Mouse (Mus musculus): ENCODE data around the gene Dido1. TPM values are rescaled to one million over a fixed set of nuclear protein-coding genes. Genes with fewer than 3 reads are reported as not detected.

Gene Dido1
- total and polyA plus RNA-seq, 2 experiments from 2014 or later = 12.2 to 28.3 TPM

GRCm38 (mm10) chr2:180658381-180658780 is 51.4 kb downstream of the Dido1 start:
- no peak for TF ChIP-seq EP300 (IDR thresholded peaks at IDR 0.05; ENCODE audit: low read depth)
- no peak for TF ChIP-seq CTCF (IDR thresholded peaks at IDR 0.05; ENCODE audit: low read depth)
- WGBS = 89% methylated on average over 5 of the region's 5 CpGs

GRCm38 (mm10) chr2:180657394-180658013 is 52.3 kb downstream of the Dido1 start:
- peak; percentile 80 for TF ChIP-seq CTCF (IDR thresholded peaks at IDR 0.05; ENCODE audit: low read depth)
- TF ChIP-seq EP300 (IDR thresholded peaks at IDR 0.05; ENCODE audit: low read depth) = no peak
- Histone ChIP-seq H3K9me3 (replicated peaks; ENCODE audit: control insufficient read depth, low read length) (no peaks in the 10 kb centered on the region), H3K4me2 (ENCODE audit: low read depth, low read length) (no peak overlapping the region), H3K4me3 (ENCODE audit: low read depth, low read length) (no peak overlapping the region), H3K36me3 (replicated peaks; ENCODE audit: control insufficient read depth, insufficient read depth, low read length) (peaks cover 19% of the 10 kb centered on the region), H3K27ac (ENCODE audit: low read depth) (no peak overlapping the region), H3K4me1 (ENCODE audit: control insufficient read depth, insufficient read depth) (no peaks in the 10 kb centered on the region), H3K27me3 (ENCODE audit: control insufficient read depth, insufficient read depth, low read length) (no peaks in the 10 kb centered on the region), H3K9ac (replicated peaks; ENCODE audit: low read depth, low read length) (no peak overlapping the region)
- ATAC-seq (ENCODE audit: insufficient read depth, low read depth) (peak; percentile 86), DNase-seq (ENCODE audit: low spot score) (peak; percentile 72)
- WGBS = 74% methylated on average over 4 of the region's 4 CpGs

More at GRCm38 (mm10) chr2:180658381-180658780, 51.4 kb downstream of the Dido1 start:
- no peak overlapping the region for H3K9ac ChIP-seq (replicated peaks; ENCODE audit: low read depth, low read length)
- DNase-seq (ENCODE audit: low spot score) = no peak
- H3K27me3 ChIP-seq (ENCODE audit: control insufficient read depth, insufficient read depth, low read length) = no peaks in the 10 kb centered on the region
- no peak overlapping the region for H3K4me3 ChIP-seq (ENCODE audit: low read depth, low read length)
- no peaks in the 10 kb centered on the region for H3K4me1 ChIP-seq (ENCODE audit: control insufficient read depth, insufficient read depth)
- ATAC-seq (ENCODE audit: insufficient read depth, low read depth) = no peak
- H3K9me3 ChIP-seq (replicated peaks; ENCODE audit: control insufficient read depth, low read length) = no peaks in the 10 kb centered on the region
- H3K4me2 ChIP-seq (ENCODE audit: low read depth, low read length) = no peak overlapping the region
- peaks cover 19% of the 10 kb centered on the region for H3K36me3 ChIP-seq (replicated peaks; ENCODE audit: control insufficient read depth, insufficient read depth, low read length)
- no peak overlapping the region for H3K27ac ChIP-seq (ENCODE audit: low read depth)

GRCm38 (mm10) chr2:180655150-180655549 is 54.6 kb downstream of the Dido1 start:
- ATAC-seq (ENCODE audit: insufficient read depth, low read depth) (no peak), DNase-seq (ENCODE audit: low spot score) (no peak)
- Histone ChIP-seq H3K27me3 (ENCODE audit: control insufficient read depth, insufficient read depth, low read length) (no peaks in the 10 kb centered on the region), H3K4me1 (ENCODE audit: control insufficient read depth, insufficient read depth) (no peaks in the 10 kb centered on the region), H3K9ac (replicated peaks; ENCODE audit: low read depth, low read length) (no peak overlapping the region), H3K27ac (ENCODE audit: low read depth) (no peak overlapping the region), H3K9me3 (replicated peaks; ENCODE audit: control insufficient read depth, low read length) (no peaks in the 10 kb centered on the region), H3K36me3 (replicated peaks; ENCODE audit: control insufficient read depth, insufficient read depth, low read length) (0 out of 2 replicates have a peak, but pooled peaks cover 4% of the 10 kb centered on the region), H3K4me2 (ENCODE audit: low read depth, low read length) (no peak overlapping the region), H3K4me3 (ENCODE audit: low read depth, low read length) (no peak overlapping the region)
- 66% methylated on average over 6 of the region's 6 CpGs for WGBS
- no peak for TF ChIP-seq CTCF (IDR thresholded peaks at IDR 0.05; ENCODE audit: low read depth)
- no peak for TF ChIP-seq EP300 (IDR thresholded peaks at IDR 0.05; ENCODE audit: low read depth)

- no peak overlapping the region for H3K27ac ChIP-seq (ENCODE audit: low read depth)
- DNase-seq (ENCODE audit: low spot score) = no peak
- H3K9me3 ChIP-seq (replicated peaks; ENCODE audit: control insufficient read depth, low read length) = no peaks in the 10 kb centered on the region
- TF ChIP-seq CTCF (IDR thresholded peaks at IDR 0.05; ENCODE audit: low read depth) (no peak), EP300 (IDR thresholded peaks at IDR 0.05; ENCODE audit: low read depth) (no peak)
- no peak overlapping the region for H3K4me3 ChIP-seq (ENCODE audit: low read depth, low read length)
- H3K36me3 ChIP-seq (replicated peaks; ENCODE audit: control insufficient read depth, insufficient read depth, low read length) = no peaks in the 10 kb centered on the region
- no peak for ATAC-seq (ENCODE audit: insufficient read depth, low read depth)
- H3K4me1 ChIP-seq (ENCODE audit: control insufficient read depth, insufficient read depth) = no peaks in the 10 kb centered on the region
- no peak overlapping the region for H3K9ac ChIP-seq (replicated peaks; ENCODE audit: low read depth, low read length)
- H3K4me2 ChIP-seq (ENCODE audit: low read depth, low read length) = no peak overlapping the region
- 72% methylated on average over 7 of the region's 7 CpGs for WGBS
- H3K27me3 ChIP-seq (ENCODE audit: control insufficient read depth, insufficient read depth, low read length) = no peaks in the 10 kb centered on the region
Measured at GRCm38 (mm10) chr2:180654666-180655065, 55.1 kb downstream of the Dido1 start.

GRCm38 (mm10) chr2:180646841-180647240 is 63.0 kb downstream of the Dido1 start:
- H3K4me3 ChIP-seq (ENCODE audit: low read depth, low read length) = no peak overlapping the region
- H3K9me3 ChIP-seq (replicated peaks; ENCODE audit: control insufficient read depth, low read length) = peaks cover 17% of the 10 kb centered on the region
- DNase-seq (ENCODE audit: low spot score) (no peak), ATAC-seq (ENCODE audit: insufficient read depth, low read depth) (no peak)
- H3K27me3 ChIP-seq (ENCODE audit: control insufficient read depth, insufficient read depth, low read length) = peaks cover 24% of the 10 kb centered on the region
- no peaks in the 10 kb centered on the region for H3K4me1 ChIP-seq (ENCODE audit: control insufficient read depth, insufficient read depth)
- no peaks in the 10 kb centered on the region for H3K36me3 ChIP-seq (replicated peaks; ENCODE audit: control insufficient read depth, insufficient read depth, low read length)
- TF ChIP-seq EP300 (IDR thresholded peaks at IDR 0.05; ENCODE audit: low read depth) = no peak
- no peak for TF ChIP-seq CTCF (IDR thresholded peaks at IDR 0.05; ENCODE audit: low read depth)
- H3K4me2 ChIP-seq (ENCODE audit: low read depth, low read length) = no peak overlapping the region
- no peak overlapping the region for H3K9ac ChIP-seq (replicated peaks; ENCODE audit: low read depth, low read length)
- no peak overlapping the region for H3K27ac ChIP-seq (ENCODE audit: low read depth)

GRCm38 (mm10) chr2:180643626-180644025 is 66.2 kb downstream of the Dido1 start:
- Histone ChIP-seq H3K4me1 (ENCODE audit: control insufficient read depth, insufficient read depth) (no peaks in the 10 kb centered on the region), H3K4me2 (ENCODE audit: low read depth, low read length) (no peak overlapping the region), H3K27me3 (ENCODE audit: control insufficient read depth, insufficient read depth, low read length) (peaks cover 52% of the 10 kb centered on the region), H3K9ac (replicated peaks; ENCODE audit: low read depth, low read length) (no peak overlapping the region), H3K4me3 (ENCODE audit: low read depth, low read length) (no peak overlapping the region), H3K36me3 (replicated peaks; ENCODE audit: control insufficient read depth, insufficient read depth, low read length) (no peaks in the 10 kb centered on the region), H3K27ac (ENCODE audit: low read depth) (no peak overlapping the region), H3K9me3 (replicated peaks; ENCODE audit: control insufficient read depth, low read length) (peaks cover 17% of the 10 kb centered on the region)
- DNase-seq (ENCODE audit: low spot score) (no peak), ATAC-seq (ENCODE audit: insufficient read depth, low read depth) (no peak)
- TF ChIP-seq CTCF (IDR thresholded peaks at IDR 0.05; ENCODE audit: low read depth) = no peak
- no peak for TF ChIP-seq EP300 (IDR thresholded peaks at IDR 0.05; ENCODE audit: low read depth)

Measured in heart, postnatal 0 days (tissue).